Mouse (Mus musculus): Measurements from ENCODE around the gene Ctsc.
"Not testable (repeated sequence)": the region's sequence is repeated elsewhere in the genome, so short reads cannot be mapped to it uniquely, and the experiment has no call there.

Gene Ctsc

DNA sequence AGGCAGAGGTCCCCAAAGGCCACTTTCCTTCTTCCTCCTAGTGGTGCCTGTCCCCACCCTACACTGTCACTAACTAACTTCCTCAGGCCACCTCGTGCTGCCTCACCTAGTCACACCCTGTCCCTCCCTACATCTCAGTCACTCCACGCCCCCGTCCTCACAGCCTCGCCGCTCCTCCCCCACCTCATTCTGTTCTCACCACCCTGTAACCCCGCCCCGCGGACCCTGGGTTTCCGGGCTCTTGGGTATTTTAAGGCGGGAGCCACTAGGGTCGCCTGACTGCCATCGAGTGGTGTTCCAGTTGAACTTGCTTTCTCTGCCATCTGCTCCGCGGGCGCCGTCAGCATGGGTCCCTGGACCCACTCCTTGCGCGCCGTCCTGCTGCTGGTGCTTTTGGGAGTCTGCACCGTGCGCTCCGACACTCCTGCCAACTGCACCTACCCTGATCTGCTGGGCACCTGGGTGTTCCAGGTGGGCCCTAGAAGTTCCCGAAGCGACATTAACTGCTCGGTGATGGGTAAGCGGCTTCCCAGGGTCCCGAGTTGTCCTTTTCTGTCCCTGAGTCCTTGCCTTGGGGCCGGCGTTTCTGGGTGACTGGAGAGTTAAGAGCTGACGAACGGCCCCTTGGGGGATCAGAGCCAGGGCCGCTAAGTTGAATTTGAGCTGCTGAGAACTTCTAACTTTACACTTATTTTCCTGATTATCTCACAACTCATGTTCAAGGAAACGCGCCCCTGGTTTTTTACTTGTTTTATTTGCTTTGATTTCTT is at the start of gene Ctsc:
Gene Ctsc, plus strand, starts transcription at position 228 of the 770 bp plus-strand sequence.
- DNase-seq, result peak; percentile 84

DNA sequence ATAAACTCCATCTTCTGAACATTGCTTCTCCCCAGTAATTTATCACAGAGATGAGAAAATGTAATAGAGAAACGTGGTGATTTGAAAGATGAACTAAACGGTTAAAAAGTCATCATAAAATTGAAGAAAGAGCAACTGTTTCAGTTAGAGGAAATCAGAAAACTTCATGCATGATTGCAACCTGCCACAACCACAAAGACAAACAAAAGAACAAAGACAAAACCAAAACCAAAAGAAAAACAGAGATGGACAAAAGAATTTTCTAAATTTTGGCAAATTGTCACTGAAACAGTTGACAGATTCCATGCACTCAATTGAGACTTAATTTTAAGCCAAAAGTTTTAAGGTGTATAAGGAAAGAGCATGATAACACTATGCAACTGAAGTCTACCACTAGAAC is 48.8 kb upstream of the Ctsc start:
- no peak for DNase-seq

DNA sequence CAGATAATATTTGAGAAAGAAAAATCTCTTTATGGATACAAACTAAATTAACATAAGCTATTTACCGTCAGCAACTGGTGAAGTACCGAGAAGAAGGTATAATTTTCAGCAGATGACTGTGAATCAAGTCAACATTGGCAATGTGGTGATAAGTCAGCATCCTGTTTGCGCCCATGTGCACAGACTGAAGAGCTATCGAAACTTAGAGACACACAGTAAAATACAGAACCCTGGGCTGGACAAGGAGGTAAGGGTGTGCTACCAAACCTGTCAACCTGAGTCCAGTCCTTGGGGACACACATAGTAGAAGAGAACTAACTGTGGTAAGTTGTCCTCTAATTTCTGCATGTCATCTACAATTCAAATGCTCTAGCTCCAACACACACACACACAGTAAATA is 47.8 kb upstream of the Ctsc start:
- DNase-seq, result no peak

DNA sequence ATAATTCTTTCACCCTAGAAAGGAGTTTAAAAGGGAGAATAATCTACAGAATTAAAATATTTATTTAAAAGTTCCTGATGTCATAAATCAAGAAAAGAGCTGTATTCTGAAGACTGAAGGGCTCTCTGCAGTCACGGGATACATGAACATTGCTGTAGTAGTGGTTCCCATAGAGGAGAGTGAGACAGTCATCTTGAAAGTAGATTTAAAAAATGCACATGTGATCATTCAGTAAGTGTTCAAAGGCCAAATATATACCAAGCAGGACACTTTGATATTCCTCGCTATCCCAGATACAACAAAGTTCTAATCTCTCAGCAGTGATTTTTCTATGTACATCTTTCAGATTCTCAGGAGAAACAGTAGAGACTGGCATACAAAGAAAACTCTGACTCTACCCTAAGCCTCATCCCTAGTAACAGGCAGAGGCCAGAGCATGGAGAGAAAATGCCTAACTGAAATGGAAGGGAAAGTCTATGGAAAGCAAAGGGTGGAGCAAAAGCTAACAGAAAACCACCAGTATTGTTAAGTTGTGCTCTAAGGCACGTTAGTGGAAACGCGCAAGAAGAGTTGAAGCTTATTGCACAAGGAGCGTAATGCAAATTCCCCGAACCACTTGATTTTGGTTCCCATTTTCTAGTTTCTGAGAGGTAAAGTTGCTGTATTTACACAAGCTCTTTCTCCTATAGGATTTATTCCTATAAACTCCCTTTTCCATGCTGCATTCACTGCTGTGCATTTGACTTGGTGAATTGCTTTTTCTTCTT is 46.9 kb upstream of the Ctsc start:
- DNase-seq, result no peak

DNA sequence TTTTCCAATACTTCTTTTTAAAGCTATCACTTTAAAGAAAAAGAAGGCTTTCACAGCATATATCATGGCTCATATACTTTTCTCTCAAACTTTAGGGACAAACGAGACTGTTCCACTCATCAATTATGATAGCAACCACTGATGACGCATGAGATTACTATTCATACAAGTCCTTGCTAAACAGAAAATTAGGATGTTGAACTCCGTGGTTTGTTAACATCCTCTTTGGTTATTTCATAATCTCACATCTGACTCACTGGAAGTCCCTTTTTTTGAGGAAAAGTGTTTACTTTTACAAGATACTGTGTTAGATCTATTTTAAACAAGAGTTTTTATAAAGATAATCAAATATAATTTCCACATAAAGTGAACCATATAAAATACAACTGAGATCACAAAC is 34.8 kb upstream of the Ctsc start:
- no peak for DNase-seq

DNA sequence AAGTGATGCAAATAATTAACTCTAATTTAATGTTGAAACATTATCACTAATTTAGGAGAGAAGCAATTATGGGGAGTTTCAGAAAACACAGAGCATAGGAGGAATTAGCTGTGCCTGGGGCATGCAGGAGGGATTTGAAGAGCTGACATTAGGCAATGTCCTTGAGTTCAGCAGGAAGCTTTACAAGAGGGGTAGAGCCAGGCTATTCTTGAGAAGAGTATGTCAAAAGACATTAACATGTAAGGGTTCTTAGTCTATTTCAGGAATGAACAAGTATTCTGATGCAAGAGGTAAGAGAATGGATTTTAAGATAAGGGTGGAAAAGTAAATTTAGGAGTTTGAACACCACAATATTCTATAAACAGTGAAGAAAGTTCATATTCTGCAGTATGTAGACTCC is 33.4 kb upstream of the Ctsc start:
- DNase-seq, result no peak

DNA sequence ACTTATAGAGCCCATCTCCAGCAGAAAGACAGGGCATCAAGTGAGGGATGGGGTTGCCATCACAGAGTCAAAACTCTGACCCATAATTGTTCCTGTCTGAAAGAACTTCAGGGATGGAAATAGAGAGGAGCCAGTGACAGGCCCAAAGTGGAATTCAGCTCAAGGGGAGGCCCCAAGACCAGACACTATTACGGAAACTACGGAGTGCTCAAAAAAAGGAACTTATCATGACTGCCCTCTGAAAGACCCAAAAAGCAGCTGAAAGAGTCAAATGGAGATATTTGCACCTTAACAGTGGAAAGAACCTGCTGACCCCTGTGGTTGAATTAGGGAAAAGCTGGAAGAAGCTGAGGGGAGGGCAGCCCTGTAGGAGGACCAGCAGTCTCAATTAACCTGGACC is 27.5 kb upstream of the Ctsc start:
- DNase-seq, result not testable (repeated sequence)

DNA sequence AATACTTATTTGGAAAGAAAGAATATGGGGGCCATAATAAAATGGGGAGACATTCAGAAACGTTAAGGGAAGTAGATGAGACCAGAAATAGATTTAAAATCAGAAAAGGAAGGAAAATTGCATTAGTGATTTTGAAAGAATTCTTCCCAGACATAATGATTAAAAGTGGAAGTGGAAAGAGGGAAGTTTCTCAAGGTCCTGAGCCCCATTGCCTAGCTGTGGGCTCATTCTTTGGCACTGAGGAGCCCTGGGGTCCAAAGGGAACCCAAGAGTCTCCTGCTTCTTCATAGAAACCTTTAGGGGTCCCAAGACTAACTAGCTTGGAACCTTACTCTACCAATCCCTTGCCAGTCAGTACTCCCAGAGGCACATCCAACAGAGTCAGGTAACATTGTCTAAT is 26.4 kb upstream of the Ctsc start:
- DNase-seq, result no peak

DNA sequence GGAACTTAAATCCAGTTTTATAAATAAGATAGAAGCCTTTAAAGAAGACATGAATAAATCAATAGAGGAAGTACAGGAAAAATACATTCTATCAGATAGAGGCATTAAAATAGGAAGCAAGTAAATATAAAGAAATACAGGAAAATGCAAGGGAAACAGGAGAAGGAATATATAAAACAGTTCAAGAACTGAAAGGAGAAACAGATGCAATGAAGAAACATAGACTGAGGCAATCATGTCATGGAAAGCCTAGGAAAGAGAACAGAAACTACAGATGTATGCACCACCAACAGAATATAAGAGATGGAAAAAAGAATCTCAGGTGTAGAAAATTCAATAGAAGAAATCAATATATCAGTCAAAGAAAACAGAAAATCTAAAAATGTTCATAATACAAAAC is 25.8 kb upstream of the Ctsc start:
- no peak for DNase-seq

DNA sequence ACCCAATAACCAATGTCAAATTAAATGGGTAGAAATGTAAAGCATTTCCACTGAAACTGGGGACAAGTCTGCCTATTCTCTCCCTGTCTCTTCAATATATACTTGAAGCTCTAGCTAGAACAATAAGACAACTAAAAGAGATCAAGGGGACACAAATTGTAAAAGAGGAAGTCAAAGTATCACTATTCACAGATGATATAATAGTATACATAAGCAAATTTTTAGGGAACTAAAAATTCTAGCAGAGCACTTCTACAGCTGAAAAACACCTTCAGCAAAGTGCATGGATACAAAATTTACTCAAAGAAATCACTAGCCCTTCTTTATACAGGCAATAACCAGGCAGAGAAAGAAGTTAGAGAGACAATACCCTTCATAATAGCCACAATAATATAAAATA is 23.0 kb upstream of the Ctsc start:
- DNase-seq, result no peak

DNA sequence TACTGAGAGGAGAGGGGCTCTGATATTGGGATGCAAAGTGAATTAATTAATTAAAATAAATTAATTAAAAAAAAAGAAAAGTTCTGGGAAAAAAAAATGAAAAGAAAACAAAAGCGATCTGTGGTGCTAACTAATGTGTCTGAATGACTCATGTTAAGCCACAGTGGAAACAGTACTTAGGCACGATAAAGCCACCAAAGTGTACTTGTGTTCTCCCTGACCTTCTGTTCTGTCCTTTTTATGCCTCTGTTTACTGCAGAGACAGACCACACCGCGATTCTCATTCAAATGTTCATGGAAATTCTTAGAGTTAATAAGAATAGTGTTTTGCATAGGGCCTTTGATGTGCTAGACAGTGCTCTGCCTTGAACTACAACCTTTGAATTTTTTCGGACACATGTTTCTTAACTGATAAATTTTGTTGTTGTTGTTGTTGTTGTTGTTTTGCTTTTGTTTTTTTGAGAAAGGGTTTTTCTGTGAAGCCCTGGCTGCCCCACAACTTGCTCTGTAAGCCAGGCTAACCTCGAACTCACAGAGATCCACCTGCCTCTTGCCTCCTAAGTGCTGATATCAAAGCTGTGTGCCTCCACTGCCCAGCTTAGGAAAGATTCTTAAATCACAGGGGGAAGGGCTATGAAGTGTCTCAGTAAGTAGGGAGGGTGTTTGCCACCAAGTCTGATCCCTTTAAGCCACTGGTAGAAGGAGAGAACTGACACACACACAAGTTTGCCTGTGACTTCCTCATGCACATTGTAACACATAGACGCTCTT is 18.5 kb upstream of the Ctsc start:
- DNase-seq, result no peak

DNA sequence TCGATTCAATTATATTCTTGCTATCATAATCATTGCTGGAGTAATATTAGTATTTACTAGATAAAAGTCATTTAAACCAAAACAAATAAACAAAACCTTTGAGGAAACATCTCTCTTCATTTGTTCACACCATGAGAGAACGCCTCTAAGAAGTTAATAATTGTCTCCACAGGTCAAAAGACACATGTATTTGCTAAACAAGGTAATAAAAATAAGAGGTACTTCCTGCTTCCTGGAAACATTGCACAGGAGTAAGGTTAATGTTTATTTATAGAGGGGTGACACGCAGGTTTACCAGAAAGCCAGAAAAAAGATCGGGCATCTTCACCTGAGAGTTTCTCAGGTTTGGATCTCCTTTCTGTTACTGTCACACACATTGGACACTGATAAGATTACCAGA is 16.1 kb upstream of the Ctsc start:
- no peak for DNase-seq

DNA sequence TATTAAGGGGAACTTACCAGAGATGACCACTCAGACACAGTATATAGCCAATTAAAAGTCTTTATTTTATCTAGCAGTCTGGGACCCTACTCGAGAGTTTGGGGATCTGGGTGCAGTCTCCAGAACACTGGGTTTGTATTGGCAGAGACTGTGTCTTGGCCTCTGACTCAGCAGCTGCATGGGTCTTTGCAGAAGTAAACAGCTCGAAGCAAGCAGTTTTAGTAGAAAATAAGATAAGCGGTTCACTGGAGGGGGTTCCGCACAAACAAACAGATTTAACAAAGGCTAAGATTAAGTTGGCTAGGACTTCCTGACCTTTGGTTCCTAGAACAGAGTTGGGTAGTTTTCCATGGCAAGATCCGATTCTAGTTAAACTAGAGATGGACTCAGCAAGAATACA is 13.0 kb upstream of the Ctsc start:
- DNase-seq, result no peak

DNA sequence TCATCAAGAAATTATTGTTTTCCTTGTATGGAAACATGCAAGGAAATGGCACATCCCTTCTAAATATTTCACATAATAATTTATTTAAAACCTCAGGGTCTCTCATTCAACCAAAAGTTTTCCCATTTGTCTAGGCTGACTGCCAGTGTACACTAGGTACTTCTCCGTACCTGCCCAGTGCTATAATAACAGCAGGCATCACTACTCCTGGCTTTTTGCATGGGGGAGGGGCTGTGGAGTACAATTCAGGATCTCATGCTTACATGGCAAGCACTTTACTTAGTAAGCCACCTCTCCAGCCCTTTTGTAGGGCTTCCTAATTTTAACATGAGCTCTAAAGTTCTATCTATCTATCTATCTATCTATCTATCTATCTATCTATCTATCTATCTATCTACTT is 8.0 kb upstream of the Ctsc start:
- no peak for DNase-seq

DNA sequence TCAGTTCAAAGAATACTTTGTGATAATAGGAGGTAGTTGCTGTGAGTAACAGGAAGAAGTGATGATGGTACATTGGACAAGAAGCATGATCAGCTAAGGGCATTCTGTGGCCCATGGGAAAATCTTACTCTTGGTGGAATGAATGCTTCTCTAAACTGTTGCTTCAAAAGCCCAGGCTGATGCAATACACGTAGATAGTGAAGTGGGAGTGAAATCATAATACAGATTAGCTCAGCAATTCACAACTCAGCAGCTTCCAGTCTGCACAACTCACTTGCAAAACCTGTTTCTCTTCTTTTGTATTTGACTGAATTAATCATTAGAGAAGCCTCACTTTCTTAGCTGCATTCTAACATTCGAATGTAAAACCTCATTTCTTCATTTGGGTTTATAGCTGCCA is 6.4 kb upstream of the Ctsc start:
- no peak for DNase-seq

DNA sequence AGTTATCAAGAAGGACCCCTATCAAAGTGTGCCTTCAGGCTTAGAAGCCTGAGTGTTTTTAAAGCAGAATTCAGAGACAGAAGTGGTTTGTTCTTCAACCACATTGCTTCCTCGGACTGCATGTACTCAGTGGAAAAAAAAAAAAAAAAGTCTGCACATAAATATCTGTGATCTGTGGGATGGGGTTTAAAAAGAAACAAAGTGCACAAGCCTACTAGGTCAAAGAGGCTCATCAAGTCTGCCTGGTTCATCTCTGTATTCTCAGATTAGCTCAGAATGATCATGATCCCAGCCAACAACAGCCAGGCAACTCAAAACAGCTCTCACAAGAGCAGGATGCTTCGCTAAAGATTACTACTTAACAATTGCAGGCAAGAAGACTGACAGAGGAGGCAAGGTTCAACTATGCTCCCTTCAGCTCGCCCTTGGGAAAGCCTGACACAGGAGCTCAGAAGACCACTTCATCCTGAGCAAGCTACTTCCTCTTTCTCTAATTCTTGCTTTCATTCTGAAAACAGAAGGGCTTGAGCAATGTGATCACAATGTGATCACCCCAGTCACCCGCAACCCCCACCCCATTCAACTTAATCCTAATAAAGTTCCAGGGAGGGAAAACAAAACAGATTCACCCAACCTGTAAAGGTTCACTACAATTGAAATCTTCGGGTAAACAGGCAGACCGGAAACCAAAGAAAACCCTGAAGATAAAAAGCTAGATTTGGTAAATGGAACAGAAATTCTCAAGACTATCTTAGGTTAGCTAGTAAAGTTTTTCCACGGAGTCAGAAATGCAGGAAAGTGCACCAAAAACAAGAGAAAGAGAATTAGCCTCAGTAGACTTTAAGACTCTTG is 745 bp upstream of the Ctsc start:
- DNase-seq, result no peak

DNA sequence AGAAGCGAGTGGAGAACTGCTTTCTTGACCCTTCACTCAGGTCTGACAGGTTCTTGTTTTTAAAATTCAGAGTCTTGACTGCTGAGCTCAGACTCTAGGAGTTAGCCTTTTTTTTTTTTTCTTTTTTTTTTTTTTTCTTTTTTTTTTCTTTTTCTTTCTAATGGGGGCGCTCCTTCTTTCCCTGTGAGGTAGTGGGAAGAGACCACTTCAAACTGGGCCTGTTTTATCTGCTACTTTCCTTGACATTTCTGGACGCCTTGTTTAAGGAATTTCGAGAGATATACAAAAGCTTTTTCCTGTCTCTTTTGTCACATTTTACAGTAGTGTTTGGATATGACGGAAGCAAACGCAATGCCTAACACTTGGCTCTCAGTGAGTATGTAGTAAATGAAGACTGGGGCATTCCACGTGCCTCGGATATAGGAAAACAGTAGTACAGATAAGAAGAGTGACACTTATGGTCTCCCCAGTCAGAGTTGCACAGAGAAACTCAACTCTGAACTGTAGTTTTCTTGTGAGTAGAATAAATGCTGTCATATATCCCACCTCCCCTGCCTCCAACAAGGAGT is 827 bp downstream of the Ctsc start:
- no peak for DNase-seq

DNA sequence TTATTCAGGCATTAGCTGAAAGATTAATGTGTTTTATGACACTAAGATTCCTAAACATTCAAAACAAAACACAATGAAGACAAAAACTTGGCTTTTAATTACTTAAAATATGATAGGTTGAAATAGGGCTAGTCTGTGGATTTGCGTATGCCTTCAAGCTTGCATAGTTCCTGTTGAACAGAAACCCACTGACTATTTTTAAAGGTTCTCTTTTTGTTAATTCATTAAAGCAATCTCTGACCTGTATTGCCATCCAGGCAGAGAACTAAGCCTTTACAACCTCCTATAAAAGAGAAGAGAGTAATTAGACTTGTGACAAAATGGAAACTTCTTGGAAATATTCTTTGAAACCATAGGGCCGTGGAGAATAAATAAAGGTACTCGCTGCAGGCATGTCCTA is 7.4 kb downstream of the Ctsc start:
- DNase-seq, result no peak

DNA sequence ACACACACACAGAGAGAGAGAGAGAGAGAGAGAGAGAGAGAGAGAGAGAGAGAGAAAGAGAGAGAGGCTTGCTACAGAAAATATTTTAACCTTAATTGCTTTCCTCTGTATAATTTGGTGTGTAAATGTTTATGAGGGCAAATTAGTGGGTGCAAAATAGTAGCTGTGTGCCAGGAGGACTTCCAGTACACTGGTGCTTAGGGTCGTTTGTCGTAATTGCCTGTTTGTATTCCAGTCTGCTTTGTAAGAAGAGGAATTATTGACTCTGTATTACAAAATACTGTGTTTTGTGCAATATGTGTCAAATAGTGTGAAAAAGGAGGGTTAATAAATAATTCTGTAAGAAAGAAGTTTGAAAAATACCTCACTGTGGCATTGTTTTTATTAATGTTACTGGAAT is 13.2 kb downstream of the Ctsc start:
- no peak for DNase-seq

DNA sequence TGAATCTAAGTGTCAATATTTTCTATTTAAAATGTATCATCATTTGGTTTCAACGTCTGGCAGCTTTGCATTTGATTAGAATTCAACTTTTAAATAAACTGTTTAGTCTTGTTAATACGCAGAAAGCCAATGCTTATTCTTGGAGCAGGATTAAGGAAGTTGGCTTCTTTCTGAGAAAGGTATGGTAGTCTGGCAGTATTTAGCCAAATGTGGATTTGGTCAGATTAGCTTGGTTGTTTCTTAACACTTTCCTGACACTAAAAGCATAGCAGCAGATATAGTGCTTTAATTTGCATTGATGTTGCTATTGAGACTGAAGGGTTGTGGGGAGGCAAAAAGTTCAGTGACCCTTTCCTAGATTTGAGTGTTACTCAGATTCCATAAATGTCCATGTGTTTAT is 14.2 kb downstream of the Ctsc start:
- DNase-seq, result no peak

DNA sequence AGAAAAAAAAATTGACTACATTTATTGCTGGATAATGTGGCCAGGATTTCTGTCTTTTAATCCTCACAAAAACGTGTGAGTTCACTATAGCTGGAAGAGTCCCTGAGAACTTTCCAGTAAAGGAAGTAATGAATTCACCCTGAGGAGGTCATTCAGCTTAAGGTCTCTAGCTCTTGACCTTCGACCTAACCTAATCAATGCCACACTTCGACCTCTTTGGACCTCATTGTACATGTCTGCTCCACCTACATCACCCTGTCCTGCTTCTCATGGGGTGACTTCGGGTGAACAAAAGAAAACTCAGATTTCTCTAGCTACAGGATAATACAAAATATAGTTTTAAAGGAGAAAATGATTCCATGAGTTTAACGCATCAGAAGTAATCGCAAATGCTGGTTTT is 16.0 kb downstream of the Ctsc start:
- DNase-seq, result no peak

DNA sequence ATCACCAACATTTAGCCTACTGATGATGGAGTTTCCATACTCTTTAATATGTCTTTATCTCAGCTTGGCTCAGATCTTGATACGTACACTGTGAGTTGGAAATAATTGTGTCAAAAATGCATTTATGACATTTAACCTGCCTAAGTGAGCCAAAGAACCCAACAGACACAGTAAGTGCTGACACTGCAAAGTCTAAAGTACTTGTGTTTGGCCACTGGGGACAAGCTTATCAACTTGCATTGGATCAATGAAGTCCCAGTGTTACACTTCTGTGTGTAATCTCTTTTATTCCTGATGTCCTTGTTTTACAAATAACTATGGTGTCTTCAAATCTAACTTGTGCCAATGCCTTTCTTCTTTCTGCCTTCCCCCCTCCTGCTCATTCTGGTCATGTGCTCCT is 18.1 kb downstream of the Ctsc start:
- no peak for DNase-seq

DNA sequence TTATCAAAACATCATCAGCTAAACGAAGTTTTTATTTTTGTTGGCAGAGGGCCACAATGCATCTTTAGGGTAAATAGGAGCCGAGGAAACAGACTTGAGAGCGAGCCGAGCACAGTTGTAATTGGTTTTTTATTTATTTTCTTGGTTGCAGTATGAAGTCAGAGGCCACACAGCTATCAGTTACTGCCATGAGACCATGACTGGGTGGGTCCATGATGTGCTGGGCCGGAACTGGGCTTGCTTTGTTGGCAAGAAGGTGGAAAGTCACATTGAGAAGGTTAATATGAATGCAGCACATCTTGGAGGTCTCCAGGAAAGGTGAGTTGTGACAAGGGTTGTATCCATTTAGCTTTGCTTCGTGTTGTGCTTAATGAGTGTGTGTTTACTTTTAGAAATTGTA is 19.0 kb downstream of the Ctsc start:
- no peak for DNase-seq

Data from kidney, postnatal 10 days (tissue).